Mouse (Mus musculus): ENCODE data around the gene Dnajc2.

DNA sequence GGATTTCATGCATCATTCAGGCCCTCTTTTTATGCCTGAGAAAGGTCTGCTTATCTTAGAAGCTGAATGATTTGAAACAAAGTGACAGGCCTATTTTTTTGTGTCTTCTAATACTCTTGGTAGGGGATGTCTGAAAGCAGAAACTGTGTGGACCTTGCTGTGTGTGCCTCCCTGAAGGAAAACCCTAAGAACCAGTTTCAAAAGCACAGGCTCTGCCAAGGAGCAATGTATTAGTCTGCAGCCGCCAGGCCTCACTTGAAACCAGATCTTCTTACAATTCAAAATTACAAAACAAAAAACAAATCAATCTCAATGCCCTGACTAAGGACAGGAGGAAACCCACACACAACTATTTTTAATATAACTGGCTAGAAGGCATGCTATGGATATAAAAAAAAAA lies 60.6 kb downstream of the Dnajc2 start:
- no peak for TF ChIP-seq POLR2A (IDR thresholded peaks at IDR 0.05; ENCODE audit: borderline replicate concordance, control insufficient read depth, low read depth, low read length)
- no peak for TF ChIP-seq CTCF (IDR thresholded peaks at IDR 0.05; ENCODE audit: control insufficient read depth, insufficient read depth, low read length)

All from bone marrow, adult 2 months (tissue).